Mouse (Mus musculus) naive thymus-derived CD4-positive, alpha-beta T cell, adult 2 months (primary cell): ENCODE measurements around the gene Vmn1r143.
"Not testable (repeated sequence)": the region's sequence is repeated elsewhere in the genome, so short reads cannot be mapped to it uniquely, and the experiment has no call there.

Experiments
- DNase-seq: peaks from one replicate; pipeline ENCODE4 v3.0.0-alpha.2; 2011; ENCODE audit warnings: low read depth

The Vmn1r143 gene

GRCm38 (mm10) chr7:22189077-22189476, at the start of gene Vmn1r143:
Vmn1r143 (plus strand) TSS chr7:22189377.
- not testable (repeated sequence) for DNase-seq

- DNase-seq = not testable (repeated sequence)
Observed at GRCm38 (mm10) chr7:22163935-22164334, 25.2 kb upstream of the Vmn1r143 start, which contains the start of gene Vmn1r142. Vmn1r142 (minus strand) TSS chr7:22164035.

GRCm38 (mm10) chr7:22201164-22201563, 12.0 kb downstream of the Vmn1r143 start, which contains the start of gene Gm8653:
Gm8653 (minus strand) TSS chr7:22201264.
- DNase-seq = not testable (repeated sequence)

GRCm38 (mm10) chr7:22229384-22229783, 40.2 kb downstream of the Vmn1r143 start, which contains the start of gene Gm8453:
Gm8453 (minus strand) TSS chr7:22229484.
- DNase-seq = not testable (repeated sequence)
